Mouse (Mus musculus) ES-E14 (cell line): ENCODE results near the gene Ndel1. TPM values are rescaled to one million over a fixed set of nuclear protein-coding genes. Genes with fewer than 3 reads are reported as not detected.

Experiments used
- DNase-seq: peaks from one replicate; pipeline ENCODE4 v3.0.0-alpha.2; 2013; ENCODE audit warnings: low read depth, low spot score
- H3K27ac ChIP-seq: 2 replicates; pipeline ENCODE4 v1.5.1; 2012; ENCODE audit warnings: low read depth, mild to moderate bottlenecking, low read length, moderate library complexity, mixed read lengths; ENCODE audit not compliant: poor library complexity, insufficient read depth, severe bottlenecking
- H3K36me3 ChIP-seq: 2 replicates; pipeline ENCODE4 v1.6.1; 2012; ENCODE audit warnings: mild to moderate bottlenecking, low read length, moderate library complexity, mixed read lengths; ENCODE audit not compliant: control insufficient read depth, poor library complexity, insufficient read depth, severe bottlenecking
- H3K4me1 ChIP-seq, 2 experiments: fragments of 150-350 bp in 1 of 2; sonication (generic) in 1 of 2; 2 replicates each; pipeline ENCODE4 v1.6.1; 2012; ENCODE audit warnings: low read length in 2 of 2, mild to moderate bottlenecking in 1 of 2, mixed read lengths in 1 of 2; ENCODE audit not compliant: control insufficient read depth in 2 of 2, insufficient read depth in 2 of 2, poor library complexity in 1 of 2
- H3K4me3 ChIP-seq, 2 experiments: fragments of 150-350 bp in 1 of 2; sonication (generic) in 1 of 2; 2 replicates each; pipeline ENCODE4 v1.5.1; 2012; ENCODE audit warnings: low read length in 2 of 2, low read depth in 1 of 2, mild to moderate bottlenecking in 1 of 2, mixed read lengths in 1 of 2; ENCODE audit not compliant: insufficient read depth in 1 of 2, poor library complexity in 1 of 2, severe bottlenecking in 1 of 2
- H3K9ac ChIP-seq: 2 replicates; pipeline ENCODE4 v1.6.1; 2012; ENCODE audit warnings: low read depth, mild to moderate bottlenecking, low read length, mixed read lengths; ENCODE audit not compliant: poor library complexity, insufficient read depth, severe bottlenecking
- H3K9me3 ChIP-seq: fragments of 150-350 bp; sonication (generic); 2 replicates; pipeline ENCODE4 v1.6.1; 2012; ENCODE audit warnings: low read depth, mild to moderate bottlenecking, low read length; ENCODE audit not compliant: control insufficient read depth, insufficient read depth
- CHD2 ChIP-seq: IDR thresholded peaks from 2 replicates; pipeline ENCODE4 v1.6.1; 2014; ENCODE audit warnings: mild to moderate bottlenecking, low read depth, low read length, inconsistent platforms
- HCFC1 ChIP-seq: IDR thresholded peaks from 2 replicates; pipeline ENCODE4 v1.6.1; 2012; ENCODE audit warnings: low read length, inconsistent platforms, borderline replicate concordance; ENCODE audit not compliant: insufficient read depth
- MAFK ChIP-seq: IDR thresholded peaks from 2 replicates; pipeline ENCODE4 v1.6.1; 2014; ENCODE audit warnings: mild to moderate bottlenecking, low read depth, low read length, inconsistent platforms; ENCODE audit not compliant: insufficient read depth
- ZC3H11A ChIP-seq: IDR thresholded peaks from 2 replicates; pipeline ENCODE4 v1.6.1; 2012; ENCODE audit warnings: low read depth, mild to moderate bottlenecking, inconsistent platforms, low read length, borderline replicate concordance
- ZNF384 ChIP-seq: IDR thresholded peaks from 2 replicates; pipeline ENCODE4 v1.6.1; 2012; ENCODE audit warnings: low read depth, low read length, inconsistent platforms
- in situ Hi-C, 2 experiments: fragments of 600-800 bp; cut with MboI; formaldehyde crosslinking; loops; one replicate each; pipeline ENCODE4 v1.15.1; 2025; ENCODE audit warnings: low sequenced_read_pairs in 2 of 2, inconsistent platforms in 1 of 2; ENCODE audit not compliant: unreplicated experiment in 2 of 2
- total RNA-seq: library from RNA; depleted of rRNA; stranded (reverse); fragments of 300-350 nt; gene quantifications from 2 replicates; pipeline ENCODE4 v1.2.3, GENCODE M21; 2012

Ndel1 gene
- total RNA-seq, 1 experiment = 40.1 TPM

DNA sequence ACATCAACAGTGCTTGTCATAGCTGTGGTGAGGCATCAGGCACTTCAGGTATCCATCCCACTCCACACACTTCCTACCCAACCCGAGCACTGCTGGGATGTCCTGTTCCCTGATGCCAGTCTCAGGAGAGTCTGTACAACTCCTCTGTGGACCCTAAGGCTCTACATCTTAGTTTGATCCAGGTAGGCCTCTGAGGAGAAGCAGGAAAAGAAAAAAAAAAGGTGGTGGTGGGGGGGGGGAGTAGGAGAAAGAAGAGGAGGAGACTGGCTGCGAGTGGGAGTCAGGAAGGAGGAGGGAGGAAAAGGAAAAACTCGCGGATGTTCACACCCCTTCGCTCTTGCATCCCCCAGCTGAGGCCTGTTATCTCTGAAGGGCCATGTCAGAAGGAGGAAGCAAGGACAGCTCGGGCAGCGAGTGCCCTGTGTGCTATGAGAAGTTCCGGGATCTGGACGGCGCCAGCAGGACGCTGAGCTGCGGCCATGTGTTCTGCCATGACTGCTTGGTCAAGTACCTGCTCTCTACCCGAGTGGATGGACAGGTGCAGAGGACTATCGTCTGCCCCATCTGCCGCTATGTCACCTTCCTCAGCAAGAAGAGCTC lies 20.7 kb upstream of the Ndel1 start:
- in situ Hi-C loops = no loop called here
- Histone ChIP-seq H3K27ac (no peak overlapping the region), H3K4me3 (peak overlapping the region; percentile 36 to 41), H3K9ac (peak overlapping the region; percentile 63), H3K9me3 (no peaks in the 10 kb centered on the region), H3K4me1 (peaks cover 0 to 4% of the 10 kb centered on the region in 2 experiments; a peak in 1 of 4 replicates), H3K36me3 (no peaks in the 10 kb centered on the region)
- DNase-seq = no peak
- TF ChIP-seq ZNF384 (no peak), ZC3H11A (no peak), CHD2 (no peak), HCFC1 (no peak), MAFK (no peak)

DNA sequence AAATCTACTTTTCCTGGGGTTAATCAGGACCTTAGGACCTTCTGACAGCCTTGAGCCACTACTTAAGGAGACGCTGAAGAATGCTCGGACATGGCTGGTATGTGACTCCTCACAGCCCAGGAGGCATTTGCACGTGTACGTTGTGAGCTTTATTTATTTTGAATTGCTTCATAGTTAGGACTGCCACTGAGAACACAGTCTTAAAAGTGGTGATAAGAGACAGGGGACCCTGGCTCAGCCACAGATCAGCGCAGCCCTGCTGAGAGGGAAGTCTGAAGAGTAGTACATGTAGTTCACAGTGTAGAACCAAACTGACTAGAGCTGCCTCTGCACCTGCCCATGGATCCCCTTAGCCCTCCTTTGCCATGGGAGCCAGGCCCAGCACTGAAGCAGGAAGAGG lies 20.2 kb upstream of the Ndel1 start:
- no peak for DNase-seq
- in situ Hi-C loops = no loop called here
- Histone ChIP-seq H3K36me3 (no peaks in the 10 kb centered on the region), H3K9me3 (no peaks in the 10 kb centered on the region), H3K4me3 (no peak overlapping the region), H3K27ac (no peak overlapping the region), H3K4me1 (peaks cover 0 to 4% of the 10 kb centered on the region in 2 experiments; a peak in 1 of 4 replicates), H3K9ac (no peak overlapping the region)
- TF ChIP-seq CHD2 (no peak), ZNF384 (no peak), MAFK (no peak), HCFC1 (no peak), ZC3H11A (no peak)

DNA sequence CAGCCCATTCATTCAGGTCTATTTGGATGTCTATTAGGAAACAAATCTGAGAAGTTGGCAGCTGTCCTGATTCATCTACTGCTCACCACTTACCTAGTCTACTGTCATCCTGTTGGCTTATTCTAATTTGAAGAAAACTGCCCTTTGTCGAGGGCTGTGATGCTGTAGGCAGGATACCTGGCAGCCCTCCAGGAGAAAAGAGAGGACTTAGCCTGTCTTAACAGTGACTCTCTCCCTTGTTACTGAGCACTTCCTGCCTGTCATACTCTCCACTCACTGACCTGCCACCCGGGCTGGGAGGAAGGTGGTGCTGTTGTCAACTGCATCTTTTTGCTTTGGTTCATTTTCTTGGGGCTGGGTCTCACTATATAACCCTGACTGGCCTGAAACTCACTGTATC lies 19.0 kb upstream of the Ndel1 start:
- H3K9me3 ChIP-seq = no peaks in the 10 kb centered on the region
- no peak overlapping the region for H3K9ac ChIP-seq
- no peak overlapping the region for H3K4me3 ChIP-seq
- in situ Hi-C loops = no loop called here
- H3K4me1 ChIP-seq = peaks cover 0 to 4% of the 10 kb centered on the region in 2 experiments; a peak in 1 of 4 replicates
- TF ChIP-seq MAFK (no peak), HCFC1 (no peak), ZNF384 (no peak), CHD2 (no peak), ZC3H11A (no peak)
- H3K27ac ChIP-seq = no peak overlapping the region
- no peaks in the 10 kb centered on the region for H3K36me3 ChIP-seq
- no peak for DNase-seq

DNA sequence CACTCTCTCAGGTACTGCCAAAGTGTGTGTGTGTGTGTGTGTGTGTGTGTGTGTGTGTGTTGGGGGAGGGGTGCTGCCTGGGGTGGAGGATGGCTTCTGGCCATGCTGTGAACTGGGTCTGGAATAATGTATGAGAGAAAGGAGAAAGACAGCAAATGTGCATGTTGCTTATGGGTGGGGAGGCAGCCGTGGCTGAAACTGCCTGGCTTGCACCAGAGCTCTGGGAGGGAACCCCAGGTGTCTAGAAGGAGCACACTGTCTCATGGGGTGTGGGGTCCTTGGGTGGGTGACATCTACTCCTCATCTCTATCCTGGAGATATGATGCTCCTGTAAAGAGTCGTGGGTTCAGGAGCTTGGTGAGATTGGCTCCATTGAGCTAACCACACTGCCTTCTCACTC lies 17.0 kb upstream of the Ndel1 start:
- no peak for TF ChIP-seq ZC3H11A
- TF ChIP-seq CHD2 = no peak
- TF ChIP-seq MAFK = no peak
- no peak for TF ChIP-seq ZNF384
- no peak for TF ChIP-seq HCFC1
- H3K4me3 ChIP-seq = no peak overlapping the region
- H3K36me3 ChIP-seq = no peaks in the 10 kb centered on the region
- in situ Hi-C loops = no loop called here
- no peak overlapping the region for H3K27ac ChIP-seq
- no peak overlapping the region for H3K9ac ChIP-seq
- peaks cover 0 to 4% of the 10 kb centered on the region in 2 experiments; a peak in 1 of 4 replicates for H3K4me1 ChIP-seq
- H3K9me3 ChIP-seq = no peaks in the 10 kb centered on the region
- no peak for DNase-seq
